Mouse (Mus musculus): ENCODE data around the gene Polr2b. TPM values are rescaled to one million over a fixed set of nuclear protein-coding genes. Genes with fewer than 3 reads are reported as not detected.
A peak's percentile ranks its signal among the peaks of the same experiment; 100 is the strongest.

Gene Polr2b
- polyA plus RNA-seq, 2 experiments = 25.7 to 33.6 TPM

DNA sequence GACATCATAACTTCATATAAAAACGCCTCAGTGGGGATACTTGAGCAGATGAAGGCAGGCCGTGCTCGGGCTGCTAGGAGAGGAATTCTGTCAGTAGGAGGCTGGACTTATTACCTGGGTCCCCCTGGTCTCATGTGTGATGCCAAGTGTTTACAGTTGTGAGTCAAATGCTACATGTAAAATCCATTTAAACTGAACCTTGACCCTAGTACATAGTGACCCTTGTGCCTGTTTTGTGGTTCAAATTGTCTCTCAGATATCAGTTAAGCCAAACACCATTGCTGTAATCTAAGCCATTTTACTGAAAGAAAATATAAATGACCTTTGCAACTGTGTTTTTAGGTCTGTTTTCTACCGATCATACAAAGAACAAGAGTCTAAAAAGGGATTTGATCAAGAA lies 30.1 kb downstream of the Polr2b start:
- Histone ChIP-seq H3K27ac (no peak overlapping the region), H3K4me2 (ENCODE audit: low read depth) (no peak overlapping the region), H3K4me1 (replicated peaks; ENCODE audit: control insufficient read depth in 2 of 2, insufficient read depth in 2 of 2, low read length in 1 of 2) (no peaks in the 10 kb centered on the region), H3K9ac (replicated peaks) (no peak overlapping the region), H3K36me3 (replicated peaks; ENCODE audit: control insufficient read depth, insufficient read depth, low read depth) (peaks cover 58% of the 10 kb centered on the region), H3K27me3 (ENCODE audit: control insufficient read depth, insufficient read depth, low read length) (no peaks in the 10 kb centered on the region), H3K4me3 (ENCODE audit: insufficient read depth in 1 of 2, low read depth in 2 of 2, low read length in 2 of 2) (no peak overlapping the region), H3K9me3 (ENCODE audit: control insufficient read depth, low read length) (no peaks in the 10 kb centered on the region)
- no peak for DNase-seq (ENCODE audit: low read depth in 3 of 3, low spot score in 3 of 3)
- no peak for TF ChIP-seq EP300 (IDR thresholded peaks at IDR 0.05; ENCODE audit: low read depth)
- TF ChIP-seq CTCF (IDR thresholded peaks at IDR 0.05; ENCODE audit: low read depth) = no peak
- ATAC-seq (ENCODE audit: insufficient read depth) = no peak
- WGBS (ENCODE audit: insufficient replicate concordance) = 72% methylated on average over 4 of the region's 4 CpGs

DNA sequence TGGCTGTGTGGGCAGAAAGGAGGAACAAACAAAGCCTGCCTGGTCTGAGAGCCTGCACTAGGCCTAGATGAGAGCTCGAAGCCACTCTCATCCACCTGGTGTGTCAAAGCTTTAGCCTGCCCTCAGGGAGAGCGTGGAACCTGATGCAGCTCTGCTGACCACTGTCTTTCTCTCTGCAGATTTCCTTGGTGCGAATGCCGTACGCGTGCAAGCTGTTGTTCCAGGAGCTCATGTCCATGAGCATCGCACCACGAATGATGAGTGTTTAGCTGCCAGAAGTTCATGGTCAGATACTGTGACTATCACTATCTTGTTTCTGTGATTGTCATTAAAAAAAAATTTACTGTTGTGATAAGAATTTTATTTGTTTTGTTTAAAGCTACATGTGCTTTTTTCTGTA lies 39.0 kb downstream of the Polr2b start:
- H3K4me1 ChIP-seq (replicated peaks; ENCODE audit: control insufficient read depth in 2 of 2, insufficient read depth in 2 of 2, low read length in 1 of 2) = no peaks in the 10 kb centered on the region
- H3K27ac ChIP-seq = no peak overlapping the region
- TF ChIP-seq EP300 (IDR thresholded peaks at IDR 0.05; ENCODE audit: low read depth) = no peak
- TF ChIP-seq CTCF (IDR thresholded peaks at IDR 0.05; ENCODE audit: low read depth) = no peak
- H3K4me2 ChIP-seq (ENCODE audit: low read depth) = no peak overlapping the region
- H3K27me3 ChIP-seq (ENCODE audit: control insufficient read depth, insufficient read depth, low read length) = no peaks in the 10 kb centered on the region
- ATAC-seq (ENCODE audit: insufficient read depth) (no peak), DNase-seq (ENCODE audit: low read depth in 3 of 3, low spot score in 3 of 3) (no peak)
- H3K36me3 ChIP-seq (replicated peaks; ENCODE audit: control insufficient read depth, insufficient read depth, low read depth) = peaks cover 46% of the 10 kb centered on the region
- WGBS (ENCODE audit: insufficient replicate concordance) = 90% methylated on average over 8 of the region's 8 CpGs
- no peak overlapping the region for H3K4me3 ChIP-seq (ENCODE audit: insufficient read depth in 1 of 2, low read depth in 2 of 2, low read length in 2 of 2)
- no peak overlapping the region for H3K9ac ChIP-seq (replicated peaks)
- H3K9me3 ChIP-seq (ENCODE audit: control insufficient read depth, low read length) = no peaks in the 10 kb centered on the region

DNA sequence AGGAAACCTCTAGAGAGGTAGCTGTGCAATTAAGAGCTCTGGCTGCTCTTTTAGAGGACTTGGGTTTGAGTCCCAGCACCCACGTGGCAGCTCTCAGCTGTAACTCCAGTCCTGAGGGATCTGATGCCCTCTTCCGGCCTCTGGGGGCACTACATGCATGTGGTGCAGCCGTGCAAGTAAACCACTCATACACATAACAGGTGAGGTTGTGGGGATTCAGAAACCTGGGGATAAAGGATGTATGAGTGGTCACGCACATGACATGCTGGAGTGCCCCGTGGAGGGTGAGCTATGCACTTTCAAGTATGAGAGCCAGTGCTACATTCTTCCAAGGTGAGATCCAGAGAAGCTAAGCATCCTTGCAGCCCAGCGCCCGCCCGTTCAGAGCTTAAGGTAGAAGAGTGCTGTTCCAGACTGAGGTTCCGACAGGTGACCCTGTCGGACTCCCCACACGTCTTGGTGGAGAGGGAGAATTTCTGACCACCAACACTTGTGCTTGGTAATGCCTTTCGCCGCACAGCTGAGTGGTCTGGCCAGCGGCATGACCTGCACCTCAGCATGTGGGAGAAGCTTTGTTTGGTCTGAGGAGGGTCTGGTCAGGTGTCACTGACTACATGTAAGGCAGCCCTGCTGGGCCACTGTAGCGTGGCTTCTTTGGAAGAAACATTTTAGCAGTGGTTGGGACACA lies 40.2 kb downstream of the Polr2b start:
- DNase-seq (ENCODE audit: low read depth in 3 of 3, low spot score in 3 of 3) = no peak
- Histone ChIP-seq H3K9ac (replicated peaks) (no peak overlapping the region), H3K9me3 (ENCODE audit: control insufficient read depth, low read length) (no peaks in the 10 kb centered on the region), H3K27me3 (ENCODE audit: control insufficient read depth, insufficient read depth, low read length) (no peaks in the 10 kb centered on the region), H3K27ac (no peak overlapping the region), H3K36me3 (replicated peaks; ENCODE audit: control insufficient read depth, insufficient read depth, low read depth) (peaks cover 35% of the 10 kb centered on the region), H3K4me3 (ENCODE audit: insufficient read depth in 1 of 2, low read depth in 2 of 2, low read length in 2 of 2) (no peak overlapping the region), H3K4me2 (ENCODE audit: low read depth) (no peak overlapping the region), H3K4me1 (replicated peaks; ENCODE audit: control insufficient read depth in 2 of 2, insufficient read depth in 2 of 2, low read length in 1 of 2) (peaks cover 0 to 2% of the 10 kb centered on the region in 2 experiments; a peak in 2 of 4 replicates)
- no peak for ATAC-seq (ENCODE audit: insufficient read depth)
- TF ChIP-seq EP300 (IDR thresholded peaks at IDR 0.05; ENCODE audit: low read depth) = no peak
- TF ChIP-seq CTCF (IDR thresholded peaks at IDR 0.05; ENCODE audit: low read depth) = peak; percentile 34
- WGBS (ENCODE audit: insufficient replicate concordance) = 88% methylated on average over 15 of the region's 15 CpGs

DNA sequence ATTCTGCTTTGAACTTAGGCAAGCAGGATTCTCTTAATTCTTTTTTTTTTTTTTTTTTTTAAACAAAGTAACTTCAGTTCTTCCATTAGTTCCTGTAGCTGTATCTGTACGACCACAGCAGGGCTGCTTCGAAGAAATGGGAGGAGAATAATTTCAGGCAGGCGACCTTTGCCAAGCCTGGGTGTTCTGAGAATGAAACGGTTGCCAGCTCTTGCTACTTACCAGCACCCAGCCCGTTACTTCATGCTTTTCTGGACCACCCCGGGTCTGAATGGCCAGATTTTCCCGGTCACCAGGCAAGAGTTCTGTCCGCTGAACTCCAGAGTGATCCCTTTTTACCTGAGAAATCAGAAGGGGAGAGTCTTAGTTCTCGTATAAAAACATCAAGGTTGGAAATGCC lies 41.7 kb downstream of the Polr2b start:
- DNase-seq (ENCODE audit: low read depth in 3 of 3, low spot score in 3 of 3) (no peak), ATAC-seq (ENCODE audit: insufficient read depth) (no peak)
- Histone ChIP-seq H3K27ac (no peak overlapping the region), H3K4me2 (ENCODE audit: low read depth) (no peak overlapping the region), H3K36me3 (replicated peaks; ENCODE audit: control insufficient read depth, insufficient read depth, low read depth) (peaks cover 23% of the 10 kb centered on the region), H3K4me3 (ENCODE audit: insufficient read depth in 1 of 2, low read depth in 2 of 2, low read length in 2 of 2) (no peak overlapping the region), H3K9me3 (ENCODE audit: control insufficient read depth, low read length) (no peaks in the 10 kb centered on the region), H3K9ac (replicated peaks) (no peak overlapping the region), H3K4me1 (replicated peaks; ENCODE audit: control insufficient read depth in 2 of 2, insufficient read depth in 2 of 2, low read length in 1 of 2) (peaks cover 0 to 2% of the 10 kb centered on the region in 2 experiments; a peak in 2 of 4 replicates), H3K27me3 (ENCODE audit: control insufficient read depth, insufficient read depth, low read length) (no peaks in the 10 kb centered on the region)
- TF ChIP-seq CTCF (IDR thresholded peaks at IDR 0.05; ENCODE audit: low read depth) (no peak), EP300 (IDR thresholded peaks at IDR 0.05; ENCODE audit: low read depth) (no peak)
- whole genome bisulfite sequencing (ENCODE audit: insufficient replicate concordance) = 68% methylated on average over 9 of the region's 9 CpGs

DNA sequence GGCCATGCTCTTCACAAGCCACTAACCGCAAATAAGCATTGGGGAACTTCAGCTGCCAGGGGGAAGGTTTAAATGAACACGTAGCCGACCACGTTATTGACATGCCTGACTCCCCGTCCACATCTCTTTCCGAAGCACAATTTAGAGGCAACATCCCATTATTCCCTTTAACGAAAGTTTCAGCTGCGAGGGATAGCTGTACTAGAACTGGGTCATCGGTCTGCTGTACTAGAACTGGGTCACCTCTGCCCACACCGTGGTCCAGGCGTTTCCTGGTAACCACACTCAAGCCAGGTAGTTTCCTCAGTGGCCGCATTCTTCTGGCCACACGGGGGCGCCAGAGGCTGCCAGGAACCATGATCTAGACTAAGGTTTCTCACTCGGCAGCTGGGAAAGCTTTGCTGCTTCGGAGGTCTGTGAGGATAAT lies 44.4 kb downstream of the Polr2b start:
- under 1% methylated on average over 16 of the region's 16 CpGs for WGBS (ENCODE audit: insufficient replicate concordance)
- H3K4me1 ChIP-seq (replicated peaks; ENCODE audit: control insufficient read depth in 2 of 2, insufficient read depth in 2 of 2, low read length in 1 of 2) = peaks cover 0 to 8% of the 10 kb centered on the region in 2 experiments; a peak in 2 of 4 replicates
- H3K27me3 ChIP-seq (ENCODE audit: control insufficient read depth, insufficient read depth, low read length) = no peaks in the 10 kb centered on the region
- no peak overlapping the region for H3K9ac ChIP-seq (replicated peaks)
- no peaks in the 10 kb centered on the region for H3K9me3 ChIP-seq (ENCODE audit: control insufficient read depth, low read length)
- peaks cover 6% of the 10 kb centered on the region for H3K36me3 ChIP-seq (replicated peaks; ENCODE audit: control insufficient read depth, insufficient read depth, low read depth)
- DNase-seq (ENCODE audit: low read depth in 3 of 3, low spot score in 3 of 3) (peak; percentile 41 to 50 (median 43)), ATAC-seq (ENCODE audit: insufficient read depth) (0 out of 2 replicates have a peak, but pooled peaks have one; percentile 22)
- peak overlapping the region in 1 of 2 experiments; percentile 46; a peak in 2 of 4 replicates for H3K4me3 ChIP-seq (ENCODE audit: insufficient read depth in 1 of 2, low read depth in 2 of 2, low read length in 2 of 2)
- TF ChIP-seq EP300 (IDR thresholded peaks at IDR 0.05; ENCODE audit: low read depth) (no peak), CTCF (IDR thresholded peaks at IDR 0.05; ENCODE audit: low read depth) (peak; percentile 98)
- no peak overlapping the region for H3K27ac ChIP-seq
- peak overlapping the region; percentile 51 for H3K4me2 ChIP-seq (ENCODE audit: low read depth)
